Mouse (Mus musculus): ENCODE measurements at regions not wholly inside any gene's neighbourhood (a gene's known extent, or its start where the extent isn't known, plus 50 kb on each side); places are given as distances from the start of the nearest gene placed in this dataset.

DNA sequence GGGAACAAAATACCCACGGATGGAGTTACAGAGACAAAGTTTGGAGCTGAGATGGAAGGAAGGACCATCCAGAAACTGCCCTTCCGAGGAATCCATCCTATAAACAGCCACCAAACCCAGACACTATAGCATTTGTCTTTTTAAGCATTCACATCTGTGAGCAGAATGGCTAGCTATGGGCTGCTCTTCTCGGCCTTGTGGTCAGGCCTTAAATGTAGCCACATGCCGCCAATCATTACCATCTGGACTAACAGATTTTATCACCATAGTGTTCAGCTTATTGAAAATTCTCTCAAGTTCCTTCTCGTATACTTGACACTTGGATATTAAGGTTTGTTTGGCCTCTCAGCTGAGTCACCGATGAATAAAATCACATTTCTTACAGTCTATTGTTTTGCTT lies 146.0 kb upstream of the Avpr1a start:
- no peak overlapping the region for H3K27ac ChIP-seq (replicated peaks; ENCODE audit: low read depth, low read length)

DNA sequence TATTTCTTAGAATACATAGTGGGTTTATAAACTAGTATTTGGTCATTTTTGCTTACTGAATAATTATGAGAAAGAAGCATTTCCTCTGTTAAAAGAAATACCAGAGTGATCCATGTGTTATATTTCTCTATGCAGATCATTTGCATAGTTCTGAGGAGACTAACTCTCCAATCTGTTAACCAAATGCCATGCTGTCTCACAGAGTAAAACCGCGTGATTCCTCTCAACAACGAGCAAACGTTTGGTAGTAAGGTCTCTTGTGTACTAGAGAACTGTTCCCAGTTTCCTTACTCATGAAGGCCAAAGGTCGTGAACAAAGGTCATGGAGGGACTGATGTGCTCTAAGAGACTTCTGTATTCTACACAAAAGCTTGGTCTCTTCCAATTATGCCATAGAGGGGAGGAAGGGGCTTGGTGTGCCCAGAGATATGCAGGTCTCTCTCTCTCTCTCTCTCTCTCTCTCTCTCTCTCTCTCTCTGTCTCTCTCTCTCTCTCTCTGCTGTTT lies 152.3 kb upstream of the Avpr1a start:
- no peak for DNase-seq (ENCODE audit: low spot score)
- no peaks in the 10 kb centered on the region for H3K36me3 ChIP-seq (replicated peaks; ENCODE audit: control insufficient read depth, insufficient read depth, low read depth, low read length)
- ATAC-seq (replicated peaks; ENCODE audit: insufficient number of reproducible peaks, low FRiP score, low TSS enrichment, low read depth) = no peak
- WGBS = 39% methylated on average over 5 of the region's 5 CpGs
- H3K4me3 ChIP-seq (ENCODE audit: low read depth, low read length) = no peak overlapping the region
- H3K27ac ChIP-seq (replicated peaks; ENCODE audit: low read depth, low read length) = no peak overlapping the region
- H3K9ac ChIP-seq (replicated peaks; ENCODE audit: low read length) = no peak overlapping the region
- no peaks in the 10 kb centered on the region for H3K9me3 ChIP-seq (replicated peaks; ENCODE audit: control insufficient read depth, low read length)
- H3K27me3 ChIP-seq (ENCODE audit: control insufficient read depth, insufficient read depth, low read length) = no peaks in the 10 kb centered on the region
- H3K4me2 ChIP-seq (ENCODE audit: low read depth, low read length) = no peak overlapping the region
- no peaks in the 10 kb centered on the region for H3K4me1 ChIP-seq (ENCODE audit: control insufficient read depth, insufficient read depth, low read length)

More for the DNA sequence above, 146.0 kb upstream of the Avpr1a start:
- DNase-seq (ENCODE audit: low spot score) = peak; percentile 88
- H3K4me2 ChIP-seq (ENCODE audit: low read depth, low read length) = no peak overlapping the region
- H3K9me3 ChIP-seq (replicated peaks; ENCODE audit: control insufficient read depth, low read length) = no peaks in the 10 kb centered on the region
- H3K4me3 ChIP-seq (ENCODE audit: low read depth, low read length) = no peak overlapping the region
- no peak overlapping the region for H3K9ac ChIP-seq (replicated peaks; ENCODE audit: low read length)
- peak; percentile 56; the same call in 1 of the 2 replicates for ATAC-seq (replicated peaks; ENCODE audit: insufficient number of reproducible peaks, low FRiP score, low TSS enrichment, low read depth)
- 40% methylated on average over 6 of the region's 6 CpGs for WGBS
- H3K4me1 ChIP-seq (ENCODE audit: control insufficient read depth, insufficient read depth, low read length) = no peaks in the 10 kb centered on the region
- H3K36me3 ChIP-seq (replicated peaks; ENCODE audit: control insufficient read depth, insufficient read depth, low read depth, low read length) = no peaks in the 10 kb centered on the region
- no peaks in the 10 kb centered on the region for H3K27me3 ChIP-seq (ENCODE audit: control insufficient read depth, insufficient read depth, low read length)

- WGBS = 85% methylated on average over 2 of the region's 2 CpGs
- H3K27ac ChIP-seq (replicated peaks; ENCODE audit: low read depth, low read length) = no peak overlapping the region
- no peaks in the 10 kb centered on the region for H3K9me3 ChIP-seq (replicated peaks; ENCODE audit: control insufficient read depth, low read length)
- H3K4me2 ChIP-seq (ENCODE audit: low read depth, low read length) = no peak overlapping the region
- no peak overlapping the region for H3K4me3 ChIP-seq (ENCODE audit: low read depth, low read length)
- DNase-seq (ENCODE audit: low spot score) (no peak), ATAC-seq (replicated peaks; ENCODE audit: insufficient number of reproducible peaks, low FRiP score, low TSS enrichment, low read depth) (no peak)
- H3K4me1 ChIP-seq (ENCODE audit: control insufficient read depth, insufficient read depth, low read length) = no peaks in the 10 kb centered on the region
- H3K27me3 ChIP-seq (ENCODE audit: control insufficient read depth, insufficient read depth, low read length) = no peaks in the 10 kb centered on the region
- H3K9ac ChIP-seq (replicated peaks; ENCODE audit: low read length) = no peak overlapping the region
- H3K36me3 ChIP-seq (replicated peaks; ENCODE audit: control insufficient read depth, insufficient read depth, low read depth, low read length) = no peaks in the 10 kb centered on the region
Observed at GRCm38 (mm10) chr10:122291611-122292010, 156.7 kb upstream of the Avpr1a start.

DNA sequence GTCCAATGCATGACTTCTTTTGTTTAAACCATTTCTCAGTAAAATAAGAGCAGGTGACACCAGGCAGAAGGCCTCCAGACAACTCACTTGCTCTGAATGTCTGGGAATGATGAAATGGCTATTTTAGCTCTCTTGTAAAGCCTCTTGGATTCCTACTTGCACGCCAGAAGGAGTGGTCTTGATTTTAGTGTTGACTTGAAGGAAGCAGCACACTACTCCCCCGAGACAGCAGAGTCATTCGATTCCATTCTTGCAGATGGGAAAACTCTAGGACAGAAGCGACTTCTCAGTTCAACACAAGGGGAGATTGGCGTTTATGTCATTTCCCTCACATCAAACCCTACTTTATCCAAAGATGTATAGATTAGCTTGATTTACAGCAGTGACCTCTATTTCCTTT lies 157.2 kb upstream of the Avpr1a start:
- H3K4me2 ChIP-seq (ENCODE audit: low read depth, low read length) = no peak overlapping the region
- H3K9me3 ChIP-seq (replicated peaks; ENCODE audit: control insufficient read depth, low read length) = no peaks in the 10 kb centered on the region
- DNase-seq (ENCODE audit: low spot score) (no peak), ATAC-seq (replicated peaks; ENCODE audit: insufficient number of reproducible peaks, low FRiP score, low TSS enrichment, low read depth) (no peak)
- 67% methylated on average over 5 of the region's 5 CpGs for WGBS
- H3K9ac ChIP-seq (replicated peaks; ENCODE audit: low read length) = no peak overlapping the region
- H3K4me1 ChIP-seq (ENCODE audit: control insufficient read depth, insufficient read depth, low read length) = no peaks in the 10 kb centered on the region
- no peaks in the 10 kb centered on the region for H3K27me3 ChIP-seq (ENCODE audit: control insufficient read depth, insufficient read depth, low read length)
- H3K4me3 ChIP-seq (ENCODE audit: low read depth, low read length) = no peak overlapping the region
- H3K36me3 ChIP-seq (replicated peaks; ENCODE audit: control insufficient read depth, insufficient read depth, low read depth, low read length) = no peaks in the 10 kb centered on the region
- no peak overlapping the region for H3K27ac ChIP-seq (replicated peaks; ENCODE audit: low read depth, low read length)

DNA sequence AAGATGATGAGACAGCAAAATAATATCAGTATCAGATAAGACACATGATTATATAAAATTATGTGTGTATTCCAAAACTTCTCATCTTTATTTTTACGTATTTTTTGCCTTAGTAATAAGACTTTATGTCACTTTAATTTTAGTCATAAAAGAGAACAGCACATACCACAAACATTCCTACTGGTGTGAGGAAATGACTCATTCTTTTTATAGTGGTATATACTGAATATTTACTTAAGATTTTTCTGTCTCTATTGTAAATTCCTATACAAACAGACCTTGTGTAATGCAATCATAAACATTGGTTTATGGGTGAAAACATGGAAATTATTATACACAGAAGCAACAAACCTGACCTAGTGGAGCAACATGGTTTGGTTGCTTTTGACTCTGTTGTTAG lies 173.4 kb upstream of the Avpr1a start:
- Histone ChIP-seq H3K9me3 (replicated peaks; ENCODE audit: control insufficient read depth, low read length) (no peaks in the 10 kb centered on the region), H3K27me3 (ENCODE audit: control insufficient read depth, insufficient read depth, low read length) (no peaks in the 10 kb centered on the region), H3K27ac (replicated peaks; ENCODE audit: low read depth, low read length) (no peak overlapping the region), H3K9ac (replicated peaks; ENCODE audit: low read length) (no peak overlapping the region), H3K36me3 (replicated peaks; ENCODE audit: control insufficient read depth, insufficient read depth, low read depth, low read length) (no peaks in the 10 kb centered on the region), H3K4me2 (ENCODE audit: low read depth, low read length) (no peak overlapping the region), H3K4me1 (ENCODE audit: control insufficient read depth, insufficient read depth, low read length) (no peaks in the 10 kb centered on the region), H3K4me3 (ENCODE audit: low read depth, low read length) (no peak overlapping the region)
- ATAC-seq (replicated peaks; ENCODE audit: insufficient number of reproducible peaks, low FRiP score, low TSS enrichment, low read depth) = no peak
- 76% methylated on average over 1 of the region's 1 CpGs for WGBS
- no peak for DNase-seq (ENCODE audit: low spot score)

DNA sequence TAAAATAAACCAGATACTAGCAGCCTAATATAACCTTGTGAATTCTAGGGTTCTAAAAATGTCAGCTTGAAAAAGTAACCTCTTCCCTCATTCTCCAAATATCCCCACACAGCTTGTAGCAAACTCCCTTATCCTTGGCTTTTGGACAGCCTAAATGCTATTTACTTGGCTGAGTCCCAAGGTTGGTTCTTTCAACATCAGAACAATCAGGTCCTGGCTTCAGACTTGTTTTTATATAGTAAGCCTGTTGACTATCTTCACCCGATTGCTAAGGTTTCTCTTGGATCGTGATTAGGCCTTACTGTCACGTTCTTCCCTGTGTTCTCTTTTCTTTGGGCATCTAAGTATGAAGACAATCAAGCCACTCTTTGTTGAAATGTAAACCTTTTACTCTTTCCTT lies 174.1 kb upstream of the Avpr1a start:
- H3K4me3 ChIP-seq (ENCODE audit: low read depth, low read length) = no peak overlapping the region
- H3K4me1 ChIP-seq (ENCODE audit: control insufficient read depth, insufficient read depth, low read length) = no peaks in the 10 kb centered on the region
- no peaks in the 10 kb centered on the region for H3K27me3 ChIP-seq (ENCODE audit: control insufficient read depth, insufficient read depth, low read length)
- no peak for DNase-seq (ENCODE audit: low spot score)
- no peak overlapping the region for H3K27ac ChIP-seq (replicated peaks; ENCODE audit: low read depth, low read length)
- no peak overlapping the region for H3K9ac ChIP-seq (replicated peaks; ENCODE audit: low read length)
- no peak for ATAC-seq (replicated peaks; ENCODE audit: insufficient number of reproducible peaks, low FRiP score, low TSS enrichment, low read depth)
- no peaks in the 10 kb centered on the region for H3K9me3 ChIP-seq (replicated peaks; ENCODE audit: control insufficient read depth, low read length)
- H3K4me2 ChIP-seq (ENCODE audit: low read depth, low read length) = no peak overlapping the region
- WGBS = 92% methylated on average over 3 of the region's 3 CpGs
- no peaks in the 10 kb centered on the region for H3K36me3 ChIP-seq (replicated peaks; ENCODE audit: control insufficient read depth, insufficient read depth, low read depth, low read length)

- H3K4me1 ChIP-seq (ENCODE audit: control insufficient read depth, insufficient read depth, low read length) = no peaks in the 10 kb centered on the region
- DNase-seq (ENCODE audit: low spot score) = no peak
Observed at GRCm38 (mm10) chr10:122264070-122264469, 166.9 kb upstream of the Rxylt1 start.

DNA sequence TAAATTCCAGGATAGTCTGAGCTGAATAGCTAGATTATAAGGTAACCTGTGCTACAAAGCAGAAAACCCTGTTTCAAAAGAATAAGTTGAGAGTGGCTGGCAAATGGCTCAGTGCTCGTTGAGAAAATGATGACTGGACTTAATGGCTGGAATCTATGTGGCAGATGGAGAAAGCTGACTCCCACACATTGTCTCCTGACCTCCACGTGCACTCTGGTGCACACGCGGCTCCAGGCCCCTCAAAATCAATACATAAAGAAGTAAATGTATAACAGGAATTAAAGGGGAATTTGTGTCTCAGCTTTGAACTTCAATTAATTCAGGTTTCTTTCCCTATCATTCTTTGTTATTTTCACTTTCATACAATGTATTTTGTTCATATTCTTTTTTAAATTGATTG lies 162.2 kb upstream of the Rxylt1 start:
- no peak for DNase-seq (ENCODE audit: low spot score)
- H3K9ac ChIP-seq (replicated peaks; ENCODE audit: low read length) = no peak overlapping the region
- H3K4me2 ChIP-seq (ENCODE audit: low read depth, low read length) = no peak overlapping the region
- H3K4me3 ChIP-seq (ENCODE audit: low read depth, low read length) = no peak overlapping the region
- H3K4me1 ChIP-seq (ENCODE audit: control insufficient read depth, insufficient read depth, low read length) = no peaks in the 10 kb centered on the region
- no peak overlapping the region for H3K27ac ChIP-seq (replicated peaks; ENCODE audit: low read depth, low read length)
- H3K36me3 ChIP-seq (replicated peaks; ENCODE audit: control insufficient read depth, insufficient read depth, low read depth, low read length) = no peaks in the 10 kb centered on the region
- no peak for ATAC-seq (replicated peaks; ENCODE audit: insufficient number of reproducible peaks, low FRiP score, low TSS enrichment, low read depth)
- WGBS = 37% methylated on average over 4 of the region's 4 CpGs
- no peaks in the 10 kb centered on the region for H3K9me3 ChIP-seq (replicated peaks; ENCODE audit: control insufficient read depth, low read length)
- no peaks in the 10 kb centered on the region for H3K27me3 ChIP-seq (ENCODE audit: control insufficient read depth, insufficient read depth, low read length)

More at GRCm38 (mm10) chr10:122264070-122264469, 166.9 kb upstream of the Rxylt1 start:
- H3K27me3 ChIP-seq (ENCODE audit: control insufficient read depth, insufficient read depth, low read length) = no peaks in the 10 kb centered on the region
- H3K4me2 ChIP-seq (ENCODE audit: low read depth, low read length) = no peak overlapping the region
- no peaks in the 10 kb centered on the region for H3K36me3 ChIP-seq (replicated peaks; ENCODE audit: control insufficient read depth, insufficient read depth, low read depth, low read length)
- no peaks in the 10 kb centered on the region for H3K9me3 ChIP-seq (replicated peaks; ENCODE audit: control insufficient read depth, low read length)
- no peak overlapping the region for H3K9ac ChIP-seq (replicated peaks; ENCODE audit: low read length)
- ATAC-seq (replicated peaks; ENCODE audit: insufficient number of reproducible peaks, low FRiP score, low TSS enrichment, low read depth) = no peak
- 54% methylated on average over 1 of the region's 1 CpGs for WGBS
- no peak overlapping the region for H3K4me3 ChIP-seq (ENCODE audit: low read depth, low read length)
- H3K27ac ChIP-seq (replicated peaks; ENCODE audit: low read depth, low read length) = no peak overlapping the region

Measured in embryonic facial prominence, embryonic 11.5 days (tissue).